Mouse (Mus musculus) liver, postnatal 0 days (tissue): ENCODE data around the gene Zfp654. TPM values are rescaled to one million over a fixed set of nuclear protein-coding genes. Genes with fewer than 3 reads are reported as not detected.

ENCODE experiments used
- ATAC-seq: fragments of 200-750 bp; cut with Nextera tagmentation; 2 replicates; pipeline ENCODE4 v1.8.0; 2017; ENCODE audit warnings: mild to moderate bottlenecking, moderate library complexity
- DNase-seq: peaks from one replicate; pipeline ENCODE4 v3.0.0-alpha.2; 2016
- H3K27ac ChIP-seq: fragments of 300-500 bp; sonication (generic); 2 replicates; pipeline ENCODE4 v1.5.1; 2014; ENCODE audit warnings: antibody characterized with exemption, moderate library complexity, mild to moderate bottlenecking, low read depth
- H3K27me3 ChIP-seq: fragments of 300-500 bp; sonication (generic); 2 replicates; pipeline ENCODE4 v1.6.1; 2014; ENCODE audit warnings: low read length, control low read depth, mixed read lengths; ENCODE audit not compliant: insufficient read depth
- H3K36me3 ChIP-seq: fragments of 300-500 bp; sonication (generic); replicated peaks from 2 replicates; pipeline ENCODE4 v1.6.1; 2014; ENCODE audit warnings: mild to moderate bottlenecking, control low read depth, low read length, moderate library complexity, mixed read lengths; ENCODE audit not compliant: insufficient read depth
- H3K4me1 ChIP-seq: fragments of 300-500 bp; sonication (generic); 2 replicates; pipeline ENCODE4 v1.6.1; 2014; ENCODE audit warnings: antibody characterized with exemption, mild to moderate bottlenecking, control low read depth; ENCODE audit not compliant: insufficient read depth
- H3K4me2 ChIP-seq: fragments of 300-500 bp; sonication (generic); 2 replicates; pipeline ENCODE4 v1.6.1; 2014; ENCODE audit warnings: low read depth, mild to moderate bottlenecking, low read length, moderate library complexity, mixed read lengths
- H3K4me3 ChIP-seq: fragments of 300-500 bp; sonication (generic); 2 replicates; pipeline ENCODE4 v1.5.1; 2014; ENCODE audit warnings: low read depth, low read length
- H3K9ac ChIP-seq: fragments of 300-500 bp; sonication (generic); replicated peaks from 2 replicates; pipeline ENCODE4 v1.6.1; 2014; ENCODE audit warnings: mild to moderate bottlenecking, moderate library complexity
- H3K9me3 ChIP-seq: fragments of 300-500 bp; sonication (generic); 2 replicates; pipeline ENCODE4 v1.6.1; 2016; ENCODE audit warnings: mild to moderate bottlenecking, control low read depth, low read length, mixed read lengths
- CTCF ChIP-seq: sonication (generic); IDR thresholded peaks from 2 replicates; pipeline ENCODE4 v1.5.1; 2016; ENCODE audit warnings: antibody characterized with exemption, low read depth
- EP300 ChIP-seq: IDR thresholded peaks from 2 replicates; pipeline ENCODE4 v1.6.1; 2016; ENCODE audit warnings: antibody characterized with exemption, low read depth, mild to moderate bottlenecking
- WGBS: fragments of 180-500 bp; shearing (Covaris S2); extraction: QIAGEN DNeasy Blood & Tissue Kit; methylation state at CpG from one replicate; pipeline ENCODE4 v1.1.7; 2014; ENCODE audit not compliant: insufficient replicate concordance; 5-methylcytosine and 5-hydroxymethylcytosine counted together
- polyA plus RNA-seq: library from polyadenylated mRNA; unstranded; fragments of >200 nt; fragmentation: Nextera tagmentation; extraction: Ambion mirVana; gene quantifications from 2 replicates; pipeline ENCODE4 v1.2.1, GENCODE M21; 2015

The Zfp654 gene
- polyA plus RNA-seq, 1 experiment from 2014 or later: 2.1 TPM

DNA sequence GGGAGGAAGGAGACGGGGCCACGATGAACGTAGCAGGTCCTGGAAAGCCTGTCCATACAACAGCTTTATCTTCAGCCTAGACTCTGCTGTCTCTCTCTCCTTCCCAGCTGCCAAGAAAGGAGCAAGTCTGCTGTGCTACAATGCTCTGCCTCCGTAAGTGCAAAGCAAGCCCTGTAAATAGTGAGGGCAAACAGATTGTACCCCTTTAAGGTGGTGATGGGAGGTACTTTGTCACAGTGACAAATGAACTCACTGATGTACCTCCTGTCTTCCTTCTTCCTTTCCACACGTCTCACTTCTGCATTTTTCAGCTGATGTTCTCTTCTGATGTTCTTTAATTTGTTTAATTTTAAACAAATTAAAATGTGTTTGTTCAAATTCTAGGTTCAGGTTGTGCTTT is 32.4 kb upstream of the Zfp654 start:
- peak overlapping the region; percentile 22; the same call in 1 of the 2 replicates for H3K4me2 ChIP-seq
- H3K4me1 ChIP-seq: peaks cover 8% of the 10 kb centered on the region; the same call in 1 of the 2 replicates
- H3K9me3 ChIP-seq: no peaks in the 10 kb centered on the region; the same call in 1 of the 2 replicates
- TF ChIP-seq EP300: no peak
- TF ChIP-seq CTCF: no peak
- H3K4me3 ChIP-seq: no peak overlapping the region
- H3K27ac ChIP-seq: 0 out of 2 replicates have a peak overlapping the region, but pooled peaks have one; percentile 4
- WGBS: 45% methylated on average over 5 of the region's 5 CpGs
- ATAC-seq (no peak), DNase-seq (no peak)
- H3K27me3 ChIP-seq: no peaks in the 10 kb centered on the region
- H3K9ac ChIP-seq: no peak overlapping the region
- no peaks in the 10 kb centered on the region for H3K36me3 ChIP-seq

DNA sequence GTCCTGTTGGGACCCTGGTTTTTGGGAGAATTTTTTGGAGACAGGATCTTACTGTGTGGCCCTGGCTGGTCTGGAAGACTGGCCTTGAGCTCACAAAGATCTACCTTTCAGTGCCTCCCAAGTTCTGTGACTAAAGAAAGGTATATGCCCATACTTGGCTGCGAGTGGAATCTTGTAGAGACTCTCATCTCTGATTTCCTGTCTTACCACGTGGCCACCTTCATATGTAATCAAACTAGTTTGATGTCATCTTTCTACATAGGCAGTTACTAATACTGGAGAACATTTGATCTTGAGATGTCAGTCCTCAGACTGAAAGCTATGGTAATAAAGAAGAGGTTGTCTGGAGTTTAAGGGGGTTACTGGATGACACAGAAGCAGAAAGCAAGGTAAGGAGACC is 30.0 kb upstream of the Zfp654 start:
- Histone ChIP-seq H3K27ac (no peak overlapping the region), H3K27me3 (no peaks in the 10 kb centered on the region), H3K36me3 (no peaks in the 10 kb centered on the region), H3K4me1 (peaks cover 8% of the 10 kb centered on the region; the same call in 1 of the 2 replicates), H3K4me3 (no peak overlapping the region), H3K9me3 (no peaks in the 10 kb centered on the region), H3K4me2 (no peak overlapping the region), H3K9ac (no peak overlapping the region)
- WGBS: 61% methylated on average over 2 of the region's 2 CpGs
- ATAC-seq (no peak), DNase-seq (no peak)
- TF ChIP-seq EP300 (no peak), CTCF (no peak)

DNA sequence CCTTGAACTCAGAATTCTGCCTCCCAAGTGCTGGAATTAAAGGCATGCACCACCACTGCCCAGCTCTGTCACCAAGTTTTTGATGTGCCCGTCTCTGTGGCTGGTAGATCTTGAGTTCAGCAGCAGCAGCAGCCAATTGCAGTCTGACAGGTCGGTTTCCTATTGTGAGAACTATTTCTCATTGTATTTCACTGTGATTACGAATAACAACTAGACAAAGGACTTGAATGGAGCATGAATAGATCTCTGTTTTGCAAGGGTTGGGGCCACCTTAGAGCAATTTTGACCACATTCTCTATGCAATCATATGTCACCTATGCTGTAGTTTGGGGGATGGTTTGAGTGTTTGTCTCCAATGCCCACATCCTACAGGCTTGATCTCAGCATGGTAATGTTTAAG is 29.5 kb upstream of the Zfp654 start:
- Histone ChIP-seq H3K27ac (no peak overlapping the region), H3K4me2 (no peak overlapping the region), H3K27me3 (no peaks in the 10 kb centered on the region), H3K9ac (no peak overlapping the region), H3K36me3 (no peaks in the 10 kb centered on the region), H3K9me3 (no peaks in the 10 kb centered on the region), H3K4me1 (peaks cover 8% of the 10 kb centered on the region; the same call in 1 of the 2 replicates), H3K4me3 (no peak overlapping the region)
- TF ChIP-seq EP300: no peak
- no peak for TF ChIP-seq CTCF
- ATAC-seq (no peak), DNase-seq (no peak)
- 66% methylated on average over 3 of the region's 3 CpGs for WGBS

DNA sequence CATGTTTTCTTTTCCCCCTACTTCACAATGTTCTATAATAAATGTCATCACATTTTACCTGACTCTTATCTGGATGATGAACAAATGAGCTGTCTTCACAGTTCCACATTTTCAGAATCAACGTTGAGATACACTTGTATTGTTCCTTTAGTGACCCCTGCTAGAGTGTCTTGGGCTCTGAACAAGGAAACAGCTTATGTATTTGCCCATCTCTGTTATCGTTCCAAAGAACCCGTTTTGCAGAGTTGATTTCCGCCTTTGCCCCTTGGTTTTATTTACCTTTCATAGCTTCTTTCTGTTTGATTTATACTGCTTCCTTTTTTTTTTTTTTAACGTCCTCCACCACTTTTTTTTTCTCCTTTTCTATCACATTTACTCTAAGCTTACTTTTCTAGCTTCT is 28.3 kb upstream of the Zfp654 start:
- Histone ChIP-seq H3K27ac (no peak overlapping the region), H3K9me3 (no peaks in the 10 kb centered on the region), H3K36me3 (no peaks in the 10 kb centered on the region), H3K4me2 (no peak overlapping the region), H3K4me1 (peaks cover 8% of the 10 kb centered on the region; the same call in 1 of the 2 replicates), H3K4me3 (no peak overlapping the region), H3K27me3 (no peaks in the 10 kb centered on the region), H3K9ac (no peak overlapping the region)
- no peak for ATAC-seq
- WGBS: 30% methylated on average over 5 of the region's 5 CpGs
- TF ChIP-seq EP300 (no peak), CTCF (no peak)
- DNase-seq: no peak

DNA sequence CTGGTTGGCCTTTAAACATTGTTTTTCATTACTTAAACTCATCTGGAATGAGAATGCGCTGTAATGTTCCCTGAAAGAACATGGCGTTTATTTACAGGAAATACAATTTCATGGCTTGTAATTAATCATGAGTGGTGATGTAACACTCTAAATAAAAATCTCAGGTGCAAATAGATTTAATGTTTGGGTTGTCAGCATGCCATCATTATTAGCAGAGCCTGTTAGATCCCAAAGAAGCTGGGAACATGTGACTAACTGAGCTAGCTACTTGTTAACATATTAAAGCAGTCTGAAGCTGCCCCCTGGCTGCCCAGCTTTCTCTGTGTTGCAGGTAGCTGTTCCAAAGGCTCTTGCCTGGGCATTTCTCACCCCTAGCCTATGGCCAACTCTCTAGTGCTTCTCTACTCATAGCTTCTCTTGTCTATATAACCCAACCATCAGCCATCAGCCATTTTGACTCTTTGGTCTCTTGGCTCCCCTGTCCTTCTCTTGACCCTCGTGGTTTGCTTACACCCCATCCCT is 27.2 kb upstream of the Zfp654 start:
- no peaks in the 10 kb centered on the region for H3K9me3 ChIP-seq
- H3K4me3 ChIP-seq: no peak overlapping the region
- H3K4me2 ChIP-seq: no peak overlapping the region
- no peak overlapping the region for H3K9ac ChIP-seq
- peaks cover under 1% of the 10 kb centered on the region; the same call in 1 of the 2 replicates for H3K4me1 ChIP-seq
- 84% methylated on average over 3 of the region's 3 CpGs for WGBS
- no peak overlapping the region for H3K27ac ChIP-seq
- ATAC-seq (no peak), DNase-seq (no peak)
- TF ChIP-seq CTCF: peak; percentile 18; the same call in 1 of the 2 replicates
- no peak for TF ChIP-seq EP300
- no peaks in the 10 kb centered on the region for H3K27me3 ChIP-seq
- H3K36me3 ChIP-seq: no peaks in the 10 kb centered on the region

DNA sequence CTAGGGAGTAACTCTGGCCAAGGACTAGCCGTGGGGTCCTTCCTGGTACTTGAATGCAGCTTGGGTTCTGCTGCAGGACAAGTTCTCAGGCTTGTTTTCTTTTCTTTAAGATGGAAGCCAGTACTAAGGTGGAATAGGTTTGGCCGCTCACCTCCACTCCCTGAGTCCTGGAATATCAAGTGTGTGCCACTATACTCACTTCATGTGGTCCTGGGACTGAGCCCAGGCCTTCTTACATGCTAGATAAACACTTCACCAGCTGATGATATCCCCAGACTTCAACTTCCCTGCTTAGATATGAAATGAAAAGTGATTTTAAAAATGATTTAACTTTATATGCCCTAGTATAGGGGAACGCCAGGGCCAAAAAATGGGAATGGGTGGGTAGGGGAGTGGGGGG is 25.9 kb upstream of the Zfp654 start:
- Histone ChIP-seq H3K27ac (no peak overlapping the region), H3K9ac (no peak overlapping the region), H3K4me3 (no peak overlapping the region), H3K9me3 (no peaks in the 10 kb centered on the region), H3K36me3 (no peaks in the 10 kb centered on the region), H3K4me1 (no peaks in the 10 kb centered on the region), H3K27me3 (no peaks in the 10 kb centered on the region), H3K4me2 (no peak overlapping the region)
- ATAC-seq: no peak
- TF ChIP-seq CTCF (no peak), EP300 (no peak)
- 72% methylated on average over 3 of the region's 3 CpGs for WGBS
- no peak for DNase-seq
